Mouse (Mus musculus) hindbrain, embryonic 16.5 days (tissue): ENCODE data around the gene Tomm20. TPM values are rescaled to one million over a fixed set of nuclear protein-coding genes. Genes with fewer than 3 reads are reported as not detected.

Source experiments
- ATAC-seq: fragments of 200-750 bp; cut with Nextera tagmentation; 2 replicates; pipeline ENCODE4 v1.8.0; 2017; ENCODE audit warnings: moderate TSS enrichment, moderate library complexity
- H3K27ac ChIP-seq: fragments of 300-500 bp; sonication (generic); 2 replicates; pipeline ENCODE4 v1.5.1; 2014; ENCODE audit warnings: low read depth, mild to moderate bottlenecking, control low read depth, low read length, moderate library complexity
- H3K27me3 ChIP-seq: fragments of 300-500 bp; sonication (generic); replicated peaks from 2 replicates; pipeline ENCODE4 v1.6.1; 2014; ENCODE audit warnings: low read length; ENCODE audit not compliant: control insufficient read depth, insufficient read depth
- H3K36me3 ChIP-seq: fragments of 300-500 bp; sonication (generic); 2 replicates; pipeline ENCODE4 v1.6.1; 2014; ENCODE audit warnings: mild to moderate bottlenecking, low read length, moderate library complexity, mixed read lengths; ENCODE audit not compliant: control insufficient read depth, insufficient read depth
- H3K4me1 ChIP-seq: fragments of 300-500 bp; sonication (generic); 2 replicates; pipeline ENCODE4 v1.6.1; 2014; ENCODE audit warnings: low read depth, low read length; ENCODE audit not compliant: control insufficient read depth, insufficient read depth
- H3K4me2 ChIP-seq: fragments of 300-500 bp; sonication (generic); 2 replicates; pipeline ENCODE4 v1.6.1; 2014; ENCODE audit warnings: mild to moderate bottlenecking, low read length, control low read depth, moderate library complexity
- H3K4me3 ChIP-seq: fragments of 300-500 bp; sonication (generic); 2 replicates; pipeline ENCODE4 v1.5.1; 2014; ENCODE audit warnings: mild to moderate bottlenecking, low read length, control low read depth, moderate library complexity
- H3K9ac ChIP-seq: fragments of 300-500 bp; sonication (generic); 2 replicates; pipeline ENCODE4 v1.6.1; 2014; ENCODE audit warnings: low read depth, mild to moderate bottlenecking, control low read depth, low read length, moderate library complexity
- H3K9me3 ChIP-seq: fragments of 300-500 bp; sonication (generic); 2 replicates; pipeline ENCODE4 v1.6.1; 2014; ENCODE audit warnings: mild to moderate bottlenecking, low read length, moderate library complexity; ENCODE audit not compliant: control insufficient read depth
- WGBS: fragments of 180-500 bp; shearing (Covaris S2); extraction: QIAGEN DNeasy Blood & Tissue Kit; methylation state at CpG from one replicate; pipeline ENCODE4 v1.1.7; 2014; 5-methylcytosine and 5-hydroxymethylcytosine counted together
- polyA plus RNA-seq: library from polyadenylated mRNA; unstranded; fragments of >200 nt; fragmentation: Nextera tagmentation; extraction: Ambion mirVana; gene quantifications from 2 replicates; pipeline ENCODE4 v1.2.1, GENCODE M21; 2015

Gene Tomm20
- polyA plus RNA-seq, 1 experiment from 2014 or later, result 231 TPM

DNA sequence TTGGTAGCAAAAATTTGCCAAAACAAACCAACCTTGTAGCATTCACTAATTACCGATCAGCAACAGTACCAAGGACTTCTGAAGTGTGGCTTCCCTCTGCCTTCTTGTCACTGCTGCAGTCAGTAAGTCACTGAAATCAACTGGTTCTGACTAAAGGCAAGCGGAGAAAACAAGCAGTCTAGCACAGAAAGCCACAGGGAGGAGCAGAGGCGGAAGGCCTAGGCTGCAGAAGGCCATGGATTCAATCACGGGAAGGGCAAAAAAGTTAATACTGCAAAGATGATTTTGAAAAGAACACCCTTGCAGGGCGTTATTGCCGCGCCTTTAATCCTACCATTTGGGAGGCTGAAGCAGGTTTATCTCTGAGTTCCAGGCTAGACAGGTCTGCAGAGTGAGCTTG is 2.1 kb downstream of the Tomm20 start:
- no peaks in the 10 kb centered on the region for H3K27me3 ChIP-seq
- peaks cover 7% of the 10 kb centered on the region for H3K36me3 ChIP-seq
- ATAC-seq, result no peak
- no peaks in the 10 kb centered on the region for H3K9me3 ChIP-seq
- no peak overlapping the region for H3K9ac ChIP-seq
- peaks cover 16% of the 10 kb centered on the region for H3K4me1 ChIP-seq
- H3K4me2 ChIP-seq, result 0 out of 2 replicates have a peak overlapping the region, but pooled peaks have one; percentile 10
- no peak overlapping the region for H3K4me3 ChIP-seq
- WGBS, result 92% methylated on average over 7 of the region's 7 CpGs
- H3K27ac ChIP-seq, result no peak overlapping the region

DNA sequence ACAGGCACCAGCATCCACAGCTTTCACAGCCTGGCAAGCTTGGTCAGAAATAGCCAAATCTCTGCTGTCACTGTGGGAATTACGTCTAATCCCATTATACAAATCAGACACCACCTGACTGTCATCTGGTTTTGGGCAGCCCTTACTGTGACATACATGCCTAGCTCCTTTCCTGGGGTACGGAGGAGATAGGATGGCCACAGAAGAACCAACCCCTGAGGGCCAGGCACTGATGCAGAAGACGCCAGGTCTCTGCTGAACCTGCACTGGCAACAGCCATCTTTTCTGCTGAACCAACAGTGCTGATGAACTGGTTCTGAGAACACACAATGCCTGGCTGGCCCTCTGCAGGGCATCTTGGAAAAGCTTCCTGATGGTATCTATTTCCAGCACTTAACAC is 8.3 kb downstream of the Tomm20 start:
- Histone ChIP-seq H3K9me3 (no peaks in the 10 kb centered on the region), H3K36me3 (peaks cover 41% of the 10 kb centered on the region), H3K4me1 (no peaks in the 10 kb centered on the region; the same call in 1 of the 2 replicates), H3K9ac (no peak overlapping the region), H3K27ac (no peak overlapping the region), H3K4me3 (no peak overlapping the region), H3K27me3 (no peaks in the 10 kb centered on the region), H3K4me2 (no peak overlapping the region)
- WGBS, result 87% methylated on average over 3 of the region's 3 CpGs
- peak; percentile 19; the same call in 1 of the 2 replicates for ATAC-seq

DNA sequence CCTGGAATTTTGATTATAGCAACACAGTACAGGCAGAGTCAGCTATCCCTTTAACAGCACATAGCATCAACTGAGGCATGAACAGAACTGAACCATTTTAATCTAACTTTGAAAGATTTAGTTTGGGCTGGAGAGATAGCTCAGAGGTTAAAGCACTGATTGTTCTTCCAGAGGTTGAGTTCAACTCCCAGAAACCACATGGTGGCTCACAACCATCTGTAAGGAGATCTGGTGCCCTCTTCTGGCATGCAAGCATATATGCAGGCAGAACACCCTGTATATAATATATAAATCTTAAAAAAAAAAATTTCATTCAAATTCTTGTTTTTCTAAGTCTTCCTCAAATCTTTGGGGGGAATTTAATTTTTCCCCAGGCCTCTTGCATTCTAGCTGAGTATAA is 9.7 kb downstream of the Tomm20 start:
- H3K4me3 ChIP-seq, result no peak overlapping the region
- H3K36me3 ChIP-seq, result peaks cover 44% of the 10 kb centered on the region

DNA sequence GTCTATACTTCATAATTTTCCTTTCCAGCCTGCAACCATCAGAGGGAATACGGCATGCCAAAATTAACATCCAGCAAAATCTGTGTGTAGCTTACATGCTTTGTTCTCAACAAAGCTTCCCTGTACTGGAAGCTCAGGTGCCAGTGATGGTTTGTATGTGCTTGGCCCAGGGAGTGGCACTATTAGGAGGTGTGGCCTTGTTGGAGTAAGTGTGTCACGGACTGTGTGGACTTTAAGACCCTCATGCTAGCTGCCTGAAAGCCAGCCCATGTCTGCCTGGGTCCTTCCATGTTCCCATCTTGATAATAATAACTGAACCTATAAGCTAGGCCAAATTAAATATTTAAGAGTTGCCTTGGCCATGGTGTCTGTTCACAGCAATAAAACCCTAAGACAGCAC is 10.3 kb downstream of the Tomm20 start:
- Histone ChIP-seq H3K36me3 (peaks cover 44% of the 10 kb centered on the region), H3K9ac (no peak overlapping the region), H3K4me3 (no peak overlapping the region), H3K27me3 (no peaks in the 10 kb centered on the region), H3K9me3 (no peaks in the 10 kb centered on the region), H3K27ac (no peak overlapping the region), H3K4me1 (no peaks in the 10 kb centered on the region), H3K4me2 (no peak overlapping the region)
- whole genome bisulfite sequencing, result 82% methylated on average over 2 of the region's 2 CpGs
- ATAC-seq, result no peak

More for the DNA sequence above, 9.7 kb downstream of the Tomm20 start:
- H3K4me2 ChIP-seq, result no peak overlapping the region
- H3K9ac ChIP-seq, result no peak overlapping the region
- no peaks in the 10 kb centered on the region for H3K27me3 ChIP-seq
- H3K4me1 ChIP-seq, result no peaks in the 10 kb centered on the region
- no peak overlapping the region for H3K27ac ChIP-seq
- H3K9me3 ChIP-seq, result no peaks in the 10 kb centered on the region
- ATAC-seq, result no peak

DNA sequence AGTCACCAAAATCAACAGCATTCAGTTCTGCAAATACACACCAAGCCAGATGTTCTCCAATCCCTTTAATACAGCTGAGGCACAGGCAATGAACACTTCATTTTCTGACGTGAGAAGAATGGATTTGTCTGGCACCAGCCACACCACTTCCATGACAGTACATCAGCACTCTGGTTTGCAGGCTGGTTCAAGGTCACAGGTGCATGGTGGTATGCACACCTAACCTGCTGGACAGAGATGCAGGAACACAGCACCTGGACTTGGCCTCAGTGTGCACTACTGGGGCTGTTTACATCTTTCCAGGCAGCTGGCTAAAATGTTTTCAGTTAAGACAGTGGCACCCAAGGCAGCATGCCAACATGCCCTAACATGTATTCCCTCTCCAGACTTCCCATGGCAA is 13.0 kb downstream of the Tomm20 start:
- Histone ChIP-seq H3K27me3 (no peaks in the 10 kb centered on the region), H3K4me2 (no peak overlapping the region), H3K9ac (no peak overlapping the region), H3K36me3 (peaks cover 31% of the 10 kb centered on the region), H3K9me3 (no peaks in the 10 kb centered on the region), H3K4me3 (no peak overlapping the region), H3K27ac (no peak overlapping the region), H3K4me1 (no peaks in the 10 kb centered on the region)
- WGBS, result 88% methylated on average over 1 of the region's 1 CpGs
- no peak for ATAC-seq

DNA sequence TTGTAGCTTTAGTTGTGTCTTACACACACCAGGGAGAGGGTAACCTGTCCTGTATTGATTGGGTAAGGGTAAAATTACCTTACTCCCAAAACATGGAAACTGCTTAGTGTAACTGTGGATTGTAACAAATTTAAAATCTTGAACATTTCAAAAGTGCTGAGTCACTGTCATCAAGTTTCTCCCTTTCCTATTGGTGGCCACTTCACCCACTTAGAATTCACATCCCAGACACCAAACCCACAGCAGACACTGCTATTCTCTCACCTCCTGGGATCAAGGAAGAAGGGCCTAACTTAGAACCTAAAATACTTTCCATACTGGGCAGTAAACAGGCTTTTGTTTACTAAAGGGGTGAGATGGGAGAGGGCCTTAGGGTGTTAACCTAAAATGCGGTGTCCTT is 13.4 kb downstream of the Tomm20 start:
- no peak for ATAC-seq
- H3K36me3 ChIP-seq, result peaks cover 29% of the 10 kb centered on the region
- H3K27me3 ChIP-seq, result no peaks in the 10 kb centered on the region
- no peak overlapping the region for H3K4me3 ChIP-seq
- no peak overlapping the region for H3K27ac ChIP-seq
- H3K9me3 ChIP-seq, result no peaks in the 10 kb centered on the region
- WGBS, result 100% methylated on average over 1 of the region's 1 CpGs
- no peak overlapping the region for H3K4me2 ChIP-seq
- no peaks in the 10 kb centered on the region for H3K4me1 ChIP-seq
- no peak overlapping the region for H3K9ac ChIP-seq

DNA sequence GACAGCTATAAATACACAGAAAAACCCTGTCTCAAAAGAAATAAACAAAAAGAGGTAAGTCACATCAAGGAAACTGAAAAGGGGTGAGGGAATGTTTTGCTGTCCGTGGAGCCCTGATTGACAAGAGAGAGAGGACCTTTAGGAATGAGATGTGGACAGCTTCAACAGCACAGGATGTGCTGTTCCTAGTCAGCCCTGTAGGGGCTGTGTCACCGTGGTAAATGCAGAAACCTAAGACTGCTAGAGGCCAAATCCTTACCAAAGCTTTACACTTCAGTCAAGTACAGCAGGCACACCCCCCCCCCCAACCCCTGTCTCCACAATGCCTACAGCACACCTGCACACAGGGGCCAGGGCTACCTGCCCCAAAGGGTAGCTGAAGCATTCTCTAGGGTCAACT is 13.9 kb downstream of the Tomm20 start:
- Histone ChIP-seq H3K27me3 (no peaks in the 10 kb centered on the region), H3K4me2 (no peak overlapping the region), H3K4me1 (no peaks in the 10 kb centered on the region), H3K27ac (no peak overlapping the region), H3K4me3 (no peak overlapping the region), H3K9me3 (no peaks in the 10 kb centered on the region), H3K9ac (no peak overlapping the region), H3K36me3 (peaks cover 25% of the 10 kb centered on the region)
- ATAC-seq, result no peak
- WGBS, result 50% methylated on average over 2 of the region's 2 CpGs

DNA sequence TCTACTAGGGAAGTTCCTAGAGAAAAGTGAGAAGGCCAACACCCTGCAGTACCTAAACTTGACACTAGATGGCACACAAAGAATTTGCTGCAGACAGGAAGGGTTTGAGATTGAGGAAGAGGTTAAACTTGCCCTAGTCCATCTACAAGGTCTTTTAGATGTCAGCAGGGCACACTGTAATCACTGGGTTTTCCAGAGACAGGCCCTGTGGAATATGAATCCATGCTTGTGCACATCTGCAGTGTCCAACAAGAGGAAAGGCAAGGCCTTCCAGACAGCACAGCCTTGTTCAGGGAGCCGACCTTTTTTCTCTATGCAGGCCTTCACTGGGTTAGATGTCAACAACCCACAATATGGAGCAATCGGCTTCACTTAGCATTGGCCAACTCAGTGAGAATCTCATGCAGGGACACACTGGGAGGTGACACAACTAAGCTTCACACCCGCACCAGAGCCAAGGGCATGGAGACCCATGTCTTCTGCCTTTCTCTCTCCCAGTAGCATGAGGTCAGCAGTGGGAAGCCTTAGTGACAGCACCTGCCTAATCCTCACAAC is 16.0 kb downstream of the Tomm20 start:
- no peak for ATAC-seq
- Histone ChIP-seq H3K27me3 (no peaks in the 10 kb centered on the region), H3K9ac (no peak overlapping the region), H3K4me3 (no peak overlapping the region), H3K27ac (no peak overlapping the region), H3K4me2 (no peak overlapping the region), H3K4me1 (no peaks in the 10 kb centered on the region), H3K36me3 (peaks cover 11% of the 10 kb centered on the region), H3K9me3 (no peaks in the 10 kb centered on the region)
- 87% methylated on average over 3 of the region's 3 CpGs for WGBS

DNA sequence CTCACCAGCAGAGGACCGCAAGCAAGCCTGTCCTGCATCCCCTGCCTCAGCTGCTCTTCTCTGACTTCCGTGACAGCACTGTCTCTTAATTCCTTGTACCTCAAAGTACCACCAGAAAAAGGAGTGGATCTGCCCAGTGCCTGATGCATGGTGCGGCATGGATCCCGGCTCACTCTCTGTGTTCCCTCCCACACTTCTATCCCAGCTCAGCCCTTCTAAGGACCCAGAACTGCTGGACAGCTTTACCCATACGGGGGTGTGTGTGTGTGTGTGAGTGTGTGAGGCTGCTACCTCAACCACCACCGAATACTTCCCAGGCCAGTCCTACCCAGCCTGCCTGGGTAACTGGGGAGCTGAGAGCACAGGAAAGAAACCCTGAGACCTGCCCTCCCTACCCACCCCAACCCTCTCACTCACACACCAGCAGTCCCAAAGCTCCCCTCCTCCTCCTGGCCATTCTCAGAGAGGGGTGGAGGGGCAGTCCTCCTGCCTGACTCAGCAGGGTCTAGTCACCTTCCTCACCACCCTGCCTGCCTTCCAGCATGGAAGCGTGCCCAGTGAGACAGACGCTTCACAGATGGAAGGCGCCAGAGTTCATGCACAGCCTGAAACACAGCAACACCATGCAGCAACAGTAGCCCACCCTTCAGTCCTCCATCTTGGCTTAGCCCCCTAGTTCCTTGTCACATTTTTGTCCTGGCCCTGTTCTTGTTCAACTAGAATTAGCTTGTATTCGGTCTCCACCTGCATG is 16.7 kb downstream of the Tomm20 start:
- 89% methylated on average over 10 of the region's 10 CpGs for WGBS
- no peak overlapping the region for H3K4me2 ChIP-seq
- H3K9ac ChIP-seq, result no peak overlapping the region
- H3K27ac ChIP-seq, result no peak overlapping the region
- H3K9me3 ChIP-seq, result no peaks in the 10 kb centered on the region
- H3K4me1 ChIP-seq, result no peaks in the 10 kb centered on the region
- no peaks in the 10 kb centered on the region for H3K27me3 ChIP-seq
- peaks cover 8% of the 10 kb centered on the region for H3K36me3 ChIP-seq
- no peak overlapping the region for H3K4me3 ChIP-seq
- ATAC-seq, result peak; percentile 41
